ENCODE assay signal across 14 mouse cellular contexts in the genomic region with DNA sequence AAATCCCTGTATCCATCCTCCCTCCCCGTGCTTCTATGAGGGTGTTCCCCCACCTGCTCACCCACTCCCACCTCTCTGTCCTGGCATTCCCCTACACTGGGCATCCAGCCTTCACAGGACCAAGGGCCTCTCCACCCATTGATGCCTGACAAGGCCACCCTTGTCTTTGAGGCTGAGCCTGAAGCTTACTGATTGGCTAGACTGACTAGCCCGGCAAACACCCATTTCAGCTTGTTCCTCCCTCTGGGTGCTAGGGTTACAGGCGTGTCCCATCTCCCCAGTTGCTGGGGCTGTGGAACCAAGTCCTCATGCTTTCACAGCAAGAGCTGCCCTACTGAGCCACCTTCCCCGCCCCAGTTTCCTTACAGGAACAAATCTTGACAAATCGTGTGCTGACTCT.
DNase-seq lines count a peak whose midpoint lies in the region; ATAC-seq and TF ChIP-seq lines count a peak whose summit lies in the region.
"Had no signal": no experiment of that assay in that cellular context is flagged by ENCODE, and none has a peak within 500 bp of the region (broad histone marks: within the 10 kb centered on the region; RNA-seq: fewer than 3 reads in every experiment).

No protein-coding gene starts in this region.

- peak; percentile 24; the same call in 1 of the 2 replicates for ATAC-seq in embryonic facial prominence, embryonic 15.5 days (ENCODE audit: insufficient number of reproducible peaks, low FRiP score, low TSS enrichment, low read depth)
- peak; percentile 53 for ATAC-seq in megakaryocyte progenitor cell, adult 5-6 weeks (replicated peaks; ENCODE audit: poor library complexity)
- ATAC-seq: CD4-positive, CD25-positive, alpha-beta regulatory T cell, adult 4 months had no signal

- intact Hi-C loops in left cerebral cortex, adult 2 months (cut with DNase I), result no loop called here

- H3K9me3 ChIP-seq in embryonic facial prominence, embryonic 15.5 days (replicated peaks), result no peaks in the 10 kb centered on the region

- TF ChIP-seq CTCF in left cerebral cortex, adult 2 months (IDR thresholded peaks at IDR 0.05), result no peak
- no peak for TF ChIP-seq CTCF in bone marrow, adult 2 months (IDR thresholded peaks at IDR 0.05; ENCODE audit: control insufficient read depth, insufficient read depth, low read length)

- no peak overlapping the region for H3K4me2 ChIP-seq in embryonic facial prominence, embryonic 15.5 days (replicated peaks)
- H3K4me2 ChIP-seq: hindbrain, embryonic 14.5 days had no signal

- H3K9ac ChIP-seq in embryonic facial prominence, embryonic 15.5 days, result no peak overlapping the region
- H3K9ac ChIP-seq: hindbrain, embryonic 14.5 days had no signal

- no peak overlapping the region for H3K27ac ChIP-seq in left cerebral cortex, adult 2 months
- H3K27ac ChIP-seq in bone marrow, adult 2 months (ENCODE audit: control insufficient read depth, insufficient read depth, low read depth, low read length, poor library complexity), result peak overlapping the region; percentile 49
- H3K27ac ChIP-seq in embryonic facial prominence, embryonic 15.5 days (replicated peaks), result no peak overlapping the region
- H3K27ac ChIP-seq: hindbrain, embryonic 14.5 days had no signal

- WGBS in bone marrow, adult 2 months, result 28% methylated on average over 5 of the region's 5 CpGs
- WGBS in embryonic facial prominence, embryonic 15.5 days, result 33% methylated on average over 5 of the region's 5 CpGs

- DNase-seq in left cerebral cortex, adult 11 months (ENCODE audit: low spot score), result peak; percentile 31
- no peak for DNase-seq in left cerebral cortex, adult 2 months (ENCODE audit: extremely low spot score in 1 of 2, low spot score in 2 of 2)
- no peak for DNase-seq in thymus, adult 18-20 months
- no peak for DNase-seq in spleen, adult 18-20 months
- DNase-seq: cerebellum, adult 9-11 months; kidney, adult 18-20 months; left cerebral cortex, postnatal 4 days; lung, adult 2 months had no signal

- H3K4me3 ChIP-seq in left cerebral cortex, adult 2 months, result no peak overlapping the region
- H3K4me3 ChIP-seq in bone marrow, adult 2 months (replicated peaks; ENCODE audit: control insufficient read depth, low read depth, low read length), result peak overlapping the region; percentile 68
- H3K4me3 ChIP-seq in embryonic facial prominence, embryonic 15.5 days (replicated peaks), result no peak overlapping the region
- H3K4me3 ChIP-seq: megakaryocyte, embryonic 14.5 days had no signal

- no peak for TF ChIP-seq POLR2A in bone marrow, adult 2 months (IDR thresholded peaks at IDR 0.05; ENCODE audit: borderline replicate concordance, control insufficient read depth, low read depth, low read length)

- H3K36me3 ChIP-seq in embryonic facial prominence, embryonic 15.5 days, result no peaks in the 10 kb centered on the region

- no peaks in the 10 kb centered on the region; the same call in 1 of the 2 replicates for H3K4me1 ChIP-seq in bone marrow, adult 2 months (ENCODE audit: control insufficient read depth, insufficient read depth, low read length)
- no peaks in the 10 kb centered on the region for H3K4me1 ChIP-seq in embryonic facial prominence, embryonic 15.5 days
- H3K4me1 ChIP-seq: megakaryocyte, embryonic 14.5 days had no signal

- H3K27me3 ChIP-seq in embryonic facial prominence, embryonic 15.5 days, result no peaks in the 10 kb centered on the region
- H3K27me3 ChIP-seq: megakaryocyte, embryonic 14.5 days had no signal
